Mouse (Mus musculus): ENCODE measurements at regions not wholly inside any gene's neighbourhood (a gene's known extent, or its start where the extent isn't known, plus 50 kb on each side); places are given as distances from the start of the nearest gene placed in this dataset.

GRCm38 (mm10) chr4:12837097-12837426 lies 665.2 kb upstream of the Fam92a start:
- no peaks in the 10 kb centered on the region for H3K9me3 ChIP-seq

GRCm38 (mm10) chr4:12836326-12837096 lies 664.7 kb upstream of the Fam92a start:
- Histone ChIP-seq H3K36me3 (no peaks in the 10 kb centered on the region), H3K9me3 (no peaks in the 10 kb centered on the region), H3K27me3 (ENCODE audit: insufficient read depth, poor library complexity, severe bottlenecking) (no peaks in the 10 kb centered on the region), H3K4me1 (replicated peaks) (no peaks in the 10 kb centered on the region), H3K27ac (no peak overlapping the region), H3K4me3 (no peak overlapping the region)
- DNase-seq (ENCODE audit: low spot score): no peak
- WGBS: 77% methylated on average over 4 of the region's 4 CpGs

More at GRCm38 (mm10) chr4:12837097-12837426, 665.2 kb upstream of the Fam92a start:
- H3K4me3 ChIP-seq: no peak overlapping the region
- H3K36me3 ChIP-seq: no peaks in the 10 kb centered on the region
- H3K27ac ChIP-seq: no peak overlapping the region
- H3K27me3 ChIP-seq (ENCODE audit: insufficient read depth, poor library complexity, severe bottlenecking): no peaks in the 10 kb centered on the region
- WGBS: 74% methylated on average over 1 of the region's 1 CpGs
- H3K4me1 ChIP-seq (replicated peaks): no peaks in the 10 kb centered on the region
- DNase-seq (ENCODE audit: low spot score): no peak

GRCm38 (mm10) chr4:12826419-12826818 lies 654.6 kb upstream of the Fam92a start:
- Histone ChIP-seq H3K9me3 (peaks cover 9% of the 10 kb centered on the region; the same call in 1 of the 2 replicates), H3K4me1 (replicated peaks) (no peaks in the 10 kb centered on the region), H3K27me3 (ENCODE audit: insufficient read depth, poor library complexity, severe bottlenecking) (no peaks in the 10 kb centered on the region), H3K27ac (no peak overlapping the region), H3K36me3 (no peaks in the 10 kb centered on the region), H3K4me3 (no peak overlapping the region)
- no peak for DNase-seq (ENCODE audit: low spot score)
- WGBS: 90% methylated on average over 1 of the region's 1 CpGs

GRCm38 (mm10) chr4:12814251-12814650 lies 642.4 kb upstream of the Fam92a start:
- H3K9me3 ChIP-seq: no peaks in the 10 kb centered on the region
- H3K4me1 ChIP-seq (replicated peaks): no peaks in the 10 kb centered on the region
- H3K27ac ChIP-seq: no peak overlapping the region
- H3K4me3 ChIP-seq: no peak overlapping the region
- no peaks in the 10 kb centered on the region for H3K36me3 ChIP-seq
- no peaks in the 10 kb centered on the region for H3K27me3 ChIP-seq (ENCODE audit: insufficient read depth, poor library complexity, severe bottlenecking)
- DNase-seq (ENCODE audit: low spot score): no peak
- 91% methylated on average over 2 of the region's 2 CpGs for WGBS

GRCm38 (mm10) chr4:12801186-12801585 lies 629.4 kb upstream of the Fam92a start:
- Histone ChIP-seq H3K36me3 (no peaks in the 10 kb centered on the region), H3K9me3 (no peaks in the 10 kb centered on the region), H3K27me3 (ENCODE audit: insufficient read depth, poor library complexity, severe bottlenecking) (no peaks in the 10 kb centered on the region), H3K4me1 (replicated peaks) (no peaks in the 10 kb centered on the region), H3K4me3 (no peak overlapping the region), H3K27ac (no peak overlapping the region)
- 91% methylated on average over 3 of the region's 3 CpGs for WGBS
- no peak for DNase-seq (ENCODE audit: low spot score)

GRCm38 (mm10) chr4:12799564-12799963 lies 627.7 kb upstream of the Fam92a start:
- Histone ChIP-seq H3K9me3 (no peaks in the 10 kb centered on the region), H3K36me3 (no peaks in the 10 kb centered on the region), H3K4me1 (replicated peaks) (no peaks in the 10 kb centered on the region), H3K27me3 (ENCODE audit: insufficient read depth, poor library complexity, severe bottlenecking) (no peaks in the 10 kb centered on the region), H3K4me3 (no peak overlapping the region), H3K27ac (no peak overlapping the region)
- DNase-seq (ENCODE audit: low spot score): no peak
- WGBS: 79% methylated on average over 5 of the region's 5 CpGs

GRCm38 (mm10) chr4:12792764-12793422 lies 621.1 kb upstream of the Fam92a start:
- no peak overlapping the region for H3K4me3 ChIP-seq
- no peaks in the 10 kb centered on the region for H3K9me3 ChIP-seq
- no peaks in the 10 kb centered on the region for H3K27me3 ChIP-seq (ENCODE audit: insufficient read depth, poor library complexity, severe bottlenecking)
- H3K36me3 ChIP-seq: no peaks in the 10 kb centered on the region
- H3K4me1 ChIP-seq (replicated peaks): peaks cover 10% of the 10 kb centered on the region; the same call in 1 of the 2 replicates
- WGBS: 87% methylated on average over 11 of the region's 11 CpGs
- H3K27ac ChIP-seq: no peak overlapping the region
- no peak for DNase-seq (ENCODE audit: low spot score)

- Histone ChIP-seq H3K9me3 (no peaks in the 10 kb centered on the region), H3K4me1 (replicated peaks) (peaks cover 10% of the 10 kb centered on the region; the same call in 1 of the 2 replicates), H3K36me3 (no peaks in the 10 kb centered on the region), H3K4me3 (no peak overlapping the region), H3K27ac (peak overlapping the region; percentile 8; the same call in 1 of the 2 replicates), H3K27me3 (ENCODE audit: insufficient read depth, poor library complexity, severe bottlenecking) (no peaks in the 10 kb centered on the region)
- no peak for DNase-seq (ENCODE audit: low spot score)
- 63% methylated on average over 9 of the region's 9 CpGs for WGBS
These were observed 620.2 kb upstream of the Fam92a start for GRCm38 (mm10) chr4:12791786-12792674.

- no peaks in the 10 kb centered on the region for H3K36me3 ChIP-seq
- no peak for DNase-seq (ENCODE audit: low spot score)
- H3K27ac ChIP-seq: no peak overlapping the region
- no peaks in the 10 kb centered on the region for H3K9me3 ChIP-seq
- peaks cover 15% of the 10 kb centered on the region; the same call in 1 of the 2 replicates for H3K4me1 ChIP-seq (replicated peaks)
- H3K4me3 ChIP-seq: no peak overlapping the region
- 85% methylated on average over 4 of the region's 4 CpGs for WGBS
- H3K27me3 ChIP-seq (ENCODE audit: insufficient read depth, poor library complexity, severe bottlenecking): no peaks in the 10 kb centered on the region
These were observed 614.0 kb upstream of the Fam92a start for GRCm38 (mm10) chr4:12785840-12786239.

GRCm38 (mm10) chr4:12784479-12784878 lies 612.7 kb upstream of the Fam92a start:
- no peaks in the 10 kb centered on the region for H3K27me3 ChIP-seq (ENCODE audit: insufficient read depth, poor library complexity, severe bottlenecking)
- H3K4me3 ChIP-seq: no peak overlapping the region
- 85% methylated on average over 3 of the region's 3 CpGs for WGBS
- H3K4me1 ChIP-seq (replicated peaks): peaks cover 15% of the 10 kb centered on the region; the same call in 1 of the 2 replicates
- no peaks in the 10 kb centered on the region for H3K9me3 ChIP-seq
- DNase-seq (ENCODE audit: low spot score): no peak
- no peak overlapping the region for H3K27ac ChIP-seq
- H3K36me3 ChIP-seq: no peaks in the 10 kb centered on the region

GRCm38 (mm10) chr4:12784068-12784467 lies 612.3 kb upstream of the Fam92a start:
- H3K36me3 ChIP-seq: no peaks in the 10 kb centered on the region
- no peak overlapping the region for H3K4me3 ChIP-seq
- H3K9me3 ChIP-seq: no peaks in the 10 kb centered on the region
- no peak for DNase-seq (ENCODE audit: low spot score)
- 78% methylated on average over 11 of the region's 11 CpGs for WGBS
- H3K27me3 ChIP-seq (ENCODE audit: insufficient read depth, poor library complexity, severe bottlenecking): no peaks in the 10 kb centered on the region
- no peak overlapping the region for H3K27ac ChIP-seq
- peaks cover 15% of the 10 kb centered on the region; the same call in 1 of the 2 replicates for H3K4me1 ChIP-seq (replicated peaks)

GRCm38 (mm10) chr4:12781969-12782904 lies 610.4 kb upstream of the Fam92a start:
- no peak overlapping the region for H3K4me3 ChIP-seq
- H3K36me3 ChIP-seq: no peaks in the 10 kb centered on the region
- H3K9me3 ChIP-seq: no peaks in the 10 kb centered on the region
- WGBS: 59% methylated on average over 10 of the region's 10 CpGs
- H3K4me1 ChIP-seq (replicated peaks): peaks cover 15% of the 10 kb centered on the region; the same call in 1 of the 2 replicates
- no peaks in the 10 kb centered on the region for H3K27me3 ChIP-seq (ENCODE audit: insufficient read depth, poor library complexity, severe bottlenecking)
- DNase-seq (ENCODE audit: low spot score): no peak
- no peak overlapping the region for H3K27ac ChIP-seq
